Mouse (Mus musculus): ENCODE data around the gene Musk. TPM values are rescaled to one million over a fixed set of nuclear protein-coding genes. Genes with fewer than 3 reads are reported as not detected.

Musk gene
- polyA plus RNA-seq, 1 experiment from 2014 or later, result 9.2 TPM

Other genes with a start within 250 kb of the Musk start
- gene Svep1, start 79.1 kb upstream of the Musk start, polyA plus RNA-seq (2015; fragmentation: Nextera tagmentation; extraction: Ambion mirVana), result 6.1 and 6.3 TPM in 2 replicates

Data from limb, embryonic 13.5 days (tissue).